Mouse (Mus musculus): ENCODE measurements at regions not wholly inside any gene's neighbourhood (a gene's known extent, or its start where the extent isn't known, plus 50 kb on each side); places are given as distances from the start of the nearest gene placed in this dataset.
"Not testable (repeated sequence)": the region's sequence is repeated elsewhere in the genome, so short reads cannot be mapped to it uniquely, and the experiment has no call there.

GRCm38 (mm10) chr7:113045613-113046159, 91.9 kb downstream of the Rassf10 start:
- not testable (repeated sequence) for H3K9ac ChIP-seq; ATAC-seq (ENCODE audit: low FRiP score, low read depth); H3K27ac ChIP-seq (replicated peaks); H3K4me3 ChIP-seq; H3K27me3 ChIP-seq; H3K9me3 ChIP-seq; H3K4me1 ChIP-seq (replicated peaks); H3K4me2 ChIP-seq; H3K36me3 ChIP-seq
- WGBS: 77% methylated on average over 7 of the region's 8 CpGs

- no peaks in the 10 kb centered on the region for H3K9me3 ChIP-seq
- no peaks in the 10 kb centered on the region for H3K27me3 ChIP-seq
- H3K9ac ChIP-seq: no peak overlapping the region
- H3K4me2 ChIP-seq: no peak overlapping the region
- 89% methylated on average over 4 of the region's 4 CpGs for WGBS
- no peak overlapping the region for H3K27ac ChIP-seq (replicated peaks)
- no peaks in the 10 kb centered on the region for H3K4me1 ChIP-seq (replicated peaks)
- H3K4me3 ChIP-seq: no peak overlapping the region
- ATAC-seq (ENCODE audit: low FRiP score, low read depth): no peak
- H3K36me3 ChIP-seq: no peaks in the 10 kb centered on the region
These were observed 92.6 kb downstream of the Rassf10 start for GRCm38 (mm10) chr7:113046406-113046805.

DNA sequence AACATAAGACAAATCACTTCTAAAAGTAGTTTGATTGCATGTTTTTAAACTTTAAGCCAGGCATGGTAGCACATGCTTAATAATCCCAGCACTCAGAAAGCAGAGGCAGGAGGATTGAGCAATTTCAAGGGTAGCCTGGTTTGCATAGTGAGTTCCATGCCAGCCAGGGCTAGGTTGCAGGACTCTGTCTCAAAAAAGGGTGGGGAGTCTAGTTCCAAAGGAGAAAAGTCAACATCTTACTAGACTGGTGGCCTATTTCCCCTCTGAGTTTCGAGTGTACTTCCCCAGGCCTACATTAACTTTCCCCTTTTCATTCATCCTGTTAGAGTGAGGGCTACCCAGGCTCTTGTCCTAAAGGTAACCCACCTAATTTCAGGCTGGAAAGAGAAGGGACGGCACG, 93.8 kb downstream of the Rassf10 start:
- H3K27ac ChIP-seq (replicated peaks): no peak overlapping the region; the same call in 1 of the 2 replicates
- H3K9ac ChIP-seq: no peak overlapping the region
- no peaks in the 10 kb centered on the region for H3K9me3 ChIP-seq
- WGBS: 76% methylated on average over 3 of the region's 3 CpGs
- H3K36me3 ChIP-seq: no peaks in the 10 kb centered on the region
- H3K4me2 ChIP-seq: no peak overlapping the region
- no peak for ATAC-seq (ENCODE audit: low FRiP score, low read depth)
- H3K4me1 ChIP-seq (replicated peaks): no peaks in the 10 kb centered on the region
- no peaks in the 10 kb centered on the region for H3K27me3 ChIP-seq
- H3K4me3 ChIP-seq: no peak overlapping the region

- 31% methylated on average over 4 of the region's 4 CpGs for WGBS
- H3K9me3 ChIP-seq: no peaks in the 10 kb centered on the region
- peak; percentile 83; the same call in 1 of the 2 replicates for ATAC-seq (ENCODE audit: low FRiP score, low read depth)
- no peak overlapping the region for H3K4me2 ChIP-seq
- H3K4me3 ChIP-seq: no peak overlapping the region
- H3K4me1 ChIP-seq (replicated peaks): no peaks in the 10 kb centered on the region
- H3K27me3 ChIP-seq: no peaks in the 10 kb centered on the region
- peak overlapping the region; percentile 55 for H3K27ac ChIP-seq (replicated peaks)
- no peaks in the 10 kb centered on the region for H3K36me3 ChIP-seq
- no peak overlapping the region for H3K9ac ChIP-seq
These were observed 94.5 kb downstream of the Rassf10 start for GRCm38 (mm10) chr7:113048097-113048795.

DNA sequence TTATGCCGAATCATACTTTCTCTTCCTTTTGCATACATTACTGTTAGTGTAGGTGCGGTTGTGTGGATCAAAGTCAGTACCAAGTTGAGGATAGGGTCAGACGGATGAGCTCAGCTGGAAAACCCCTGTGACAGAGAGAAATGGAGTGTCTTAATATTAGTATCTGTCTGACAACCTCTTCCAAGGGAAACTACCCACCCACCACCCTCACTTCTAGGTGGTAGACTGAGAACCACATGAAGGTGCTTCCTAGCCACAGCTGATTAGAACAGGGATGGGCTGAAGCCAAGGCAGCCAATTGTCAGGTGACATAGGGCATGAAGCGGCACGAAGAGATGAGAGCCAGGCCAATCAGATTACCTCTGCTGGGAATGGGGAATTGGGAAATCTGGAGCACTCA, 95.7 kb downstream of the Rassf10 start:
- H3K27me3 ChIP-seq: no peaks in the 10 kb centered on the region
- H3K36me3 ChIP-seq: no peaks in the 10 kb centered on the region
- H3K9me3 ChIP-seq: no peaks in the 10 kb centered on the region
- ATAC-seq (ENCODE audit: low FRiP score, low read depth): no peak
- H3K27ac ChIP-seq (replicated peaks): no peak overlapping the region
- no peak overlapping the region for H3K9ac ChIP-seq
- H3K4me1 ChIP-seq (replicated peaks): no peaks in the 10 kb centered on the region
- no peak overlapping the region for H3K4me2 ChIP-seq
- H3K4me3 ChIP-seq: no peak overlapping the region
- 89% methylated on average over 5 of the region's 5 CpGs for WGBS

GRCm38 (mm10) chr7:113052952-113053351, 99.2 kb downstream of the Rassf10 start:
- 0 out of 2 replicates have a peak overlapping the region, but pooled peaks have one; percentile 17 for H3K27ac ChIP-seq (replicated peaks)
- no peaks in the 10 kb centered on the region for H3K36me3 ChIP-seq
- ATAC-seq (ENCODE audit: low FRiP score, low read depth): peak; percentile 66; the same call in 1 of the 2 replicates
- H3K9me3 ChIP-seq: no peaks in the 10 kb centered on the region
- no peak overlapping the region for H3K9ac ChIP-seq
- H3K4me3 ChIP-seq: no peak overlapping the region
- H3K4me1 ChIP-seq (replicated peaks): no peaks in the 10 kb centered on the region
- no peak overlapping the region for H3K4me2 ChIP-seq
- WGBS: 44% methylated on average over 1 of the region's 1 CpGs
- no peaks in the 10 kb centered on the region for H3K27me3 ChIP-seq

GRCm38 (mm10) chr7:113056421-113056820, 102.7 kb downstream of the Rassf10 start:
- Histone ChIP-seq H3K9me3 (no peaks in the 10 kb centered on the region), H3K4me2 (no peak overlapping the region), H3K4me3 (no peak overlapping the region), H3K36me3 (no peaks in the 10 kb centered on the region), H3K27ac (replicated peaks) (no peak overlapping the region), H3K4me1 (replicated peaks) (peaks cover 5% of the 10 kb centered on the region; the same call in 1 of the 2 replicates), H3K9ac (no peak overlapping the region), H3K27me3 (no peaks in the 10 kb centered on the region)
- no peak for ATAC-seq (ENCODE audit: low FRiP score, low read depth)
- WGBS: 83% methylated on average over 2 of the region's 2 CpGs

GRCm38 (mm10) chr7:113059211-113059966, 105.6 kb downstream of the Rassf10 start:
- H3K36me3 ChIP-seq: no peaks in the 10 kb centered on the region
- peaks cover 5% of the 10 kb centered on the region; the same call in 1 of the 2 replicates for H3K4me1 ChIP-seq (replicated peaks)
- H3K9ac ChIP-seq: no peak overlapping the region
- H3K9me3 ChIP-seq: no peaks in the 10 kb centered on the region
- no peaks in the 10 kb centered on the region for H3K27me3 ChIP-seq
- H3K27ac ChIP-seq (replicated peaks): no peak overlapping the region; the same call in 1 of the 2 replicates
- no peak overlapping the region for H3K4me3 ChIP-seq
- 46% methylated on average over 12 of the region's 12 CpGs for WGBS
- ATAC-seq (ENCODE audit: low FRiP score, low read depth): 0 out of 2 replicates have a peak, but pooled peaks have one; percentile 61
- no peak overlapping the region for H3K4me2 ChIP-seq

GRCm38 (mm10) chr7:113059967-113060284, 106.2 kb downstream of the Rassf10 start:
- Histone ChIP-seq H3K9ac (no peak overlapping the region), H3K27ac (replicated peaks) (no peak overlapping the region), H3K4me3 (no peak overlapping the region), H3K36me3 (no peaks in the 10 kb centered on the region), H3K4me2 (no peak overlapping the region), H3K27me3 (no peaks in the 10 kb centered on the region), H3K9me3 (no peaks in the 10 kb centered on the region), H3K4me1 (replicated peaks) (peaks cover 5% of the 10 kb centered on the region; the same call in 1 of the 2 replicates)
- ATAC-seq (ENCODE audit: low FRiP score, low read depth): no peak
- WGBS: 64% methylated on average over 5 of the region's 5 CpGs

DNA sequence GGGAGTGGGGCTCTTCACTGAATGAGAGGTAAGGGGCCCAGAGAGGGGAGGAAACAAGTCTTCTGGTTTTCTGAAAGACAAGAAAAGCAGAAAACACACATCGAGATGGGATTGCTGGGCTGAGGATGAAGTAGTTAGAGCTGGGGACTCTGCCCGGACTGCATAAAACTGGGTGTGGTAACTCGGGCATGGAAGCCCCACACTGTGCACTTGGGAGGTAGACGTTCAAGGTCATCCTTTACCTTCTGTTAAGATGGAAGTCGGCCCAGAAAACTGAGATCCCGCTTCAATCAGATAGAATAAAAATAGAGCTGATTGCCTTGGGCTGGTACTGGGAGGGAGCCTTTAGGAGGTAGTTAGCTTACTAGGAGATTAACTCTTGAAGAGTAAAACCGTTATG, 107.2 kb downstream of the Rassf10 start:
- no peak overlapping the region for H3K4me2 ChIP-seq
- no peaks in the 10 kb centered on the region for H3K9me3 ChIP-seq
- no peak overlapping the region for H3K9ac ChIP-seq
- no peaks in the 10 kb centered on the region for H3K36me3 ChIP-seq
- H3K4me1 ChIP-seq (replicated peaks): peaks cover 5% of the 10 kb centered on the region; the same call in 1 of the 2 replicates
- H3K4me3 ChIP-seq: no peak overlapping the region
- no peaks in the 10 kb centered on the region for H3K27me3 ChIP-seq
- WGBS: 86% methylated on average over 7 of the region's 7 CpGs
- no peak for ATAC-seq (ENCODE audit: low FRiP score, low read depth)
- H3K27ac ChIP-seq (replicated peaks): no peak overlapping the region

GRCm38 (mm10) chr7:113066536-113066935, 112.8 kb downstream of the Rassf10 start:
- H3K4me2 ChIP-seq: no peak overlapping the region
- no peak overlapping the region for H3K27ac ChIP-seq (replicated peaks)
- no peaks in the 10 kb centered on the region for H3K9me3 ChIP-seq
- no peaks in the 10 kb centered on the region for H3K4me1 ChIP-seq (replicated peaks)
- ATAC-seq (ENCODE audit: low FRiP score, low read depth): no peak
- 68% methylated on average over 12 of the region's 12 CpGs for WGBS
- no peak overlapping the region for H3K4me3 ChIP-seq
- H3K27me3 ChIP-seq: no peaks in the 10 kb centered on the region
- H3K36me3 ChIP-seq: no peaks in the 10 kb centered on the region
- no peak overlapping the region for H3K9ac ChIP-seq

GRCm38 (mm10) chr7:113068296-113068695, 114.5 kb downstream of the Rassf10 start:
- H3K4me2 ChIP-seq: no peak overlapping the region
- H3K9ac ChIP-seq: no peak overlapping the region
- H3K27me3 ChIP-seq: no peaks in the 10 kb centered on the region
- H3K4me1 ChIP-seq (replicated peaks): no peaks in the 10 kb centered on the region
- no peak overlapping the region for H3K27ac ChIP-seq (replicated peaks)
- 97% methylated on average over 6 of the region's 6 CpGs for WGBS
- no peak overlapping the region for H3K4me3 ChIP-seq
- H3K9me3 ChIP-seq: no peaks in the 10 kb centered on the region
- H3K36me3 ChIP-seq: no peaks in the 10 kb centered on the region
- ATAC-seq (ENCODE audit: low FRiP score, low read depth): no peak
